Mouse (Mus musculus): ENCODE measurements around the gene Map3k14. TPM values are rescaled to one million over a fixed set of nuclear protein-coding genes. Genes with fewer than 3 reads are reported as not detected.

Gene Map3k14
- polyA plus RNA-seq, 1 experiment from 2014 or later, result 0.67 TPM

DNA sequence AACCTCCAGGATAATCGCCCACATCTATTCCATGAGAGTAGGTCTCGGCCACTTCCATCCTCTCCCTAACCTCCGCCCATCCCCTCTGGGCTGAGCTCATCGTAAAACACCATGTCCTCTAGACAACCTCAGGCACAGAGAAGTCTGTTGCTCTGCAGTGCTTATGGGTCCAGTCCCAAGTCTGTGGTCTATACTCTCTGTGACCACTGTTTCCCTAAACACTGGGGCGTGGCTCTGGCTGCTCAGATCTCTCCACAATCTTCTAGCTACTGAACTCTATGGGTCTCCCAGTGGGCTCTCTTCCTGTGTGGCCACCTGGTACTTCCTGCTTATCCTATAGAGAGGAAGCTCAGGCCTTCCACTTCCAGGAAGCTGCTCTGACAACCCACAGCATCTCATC lies 13.7 kb downstream of the Map3k14 start:
- Histone ChIP-seq H3K9ac (replicated peaks) (no peak overlapping the region), H3K27ac (ENCODE audit: low read depth) (no peak overlapping the region), H3K4me1 (ENCODE audit: insufficient read depth) (peaks cover 22% of the 10 kb centered on the region), H3K27me3 (ENCODE audit: insufficient read depth, low read length) (no peaks in the 10 kb centered on the region), H3K9me3 (ENCODE audit: low read length) (no peaks in the 10 kb centered on the region), H3K4me2 (ENCODE audit: low read depth, low read length) (no peak overlapping the region), H3K36me3 (replicated peaks; ENCODE audit: insufficient read depth, low read length) (no peaks in the 10 kb centered on the region), H3K4me3 (ENCODE audit: low read depth, low read length) (no peak overlapping the region)
- 57% methylated on average over 5 of the region's 5 CpGs for WGBS (ENCODE audit: insufficient replicate concordance)
- ATAC-seq, result no peak
- TF ChIP-seq EP300 (IDR thresholded peaks at IDR 0.05; ENCODE audit: low read depth) (no peak), CTCF (IDR thresholded peaks at IDR 0.05; ENCODE audit: low read depth) (no peak)
- DNase-seq, result no peak

DNA sequence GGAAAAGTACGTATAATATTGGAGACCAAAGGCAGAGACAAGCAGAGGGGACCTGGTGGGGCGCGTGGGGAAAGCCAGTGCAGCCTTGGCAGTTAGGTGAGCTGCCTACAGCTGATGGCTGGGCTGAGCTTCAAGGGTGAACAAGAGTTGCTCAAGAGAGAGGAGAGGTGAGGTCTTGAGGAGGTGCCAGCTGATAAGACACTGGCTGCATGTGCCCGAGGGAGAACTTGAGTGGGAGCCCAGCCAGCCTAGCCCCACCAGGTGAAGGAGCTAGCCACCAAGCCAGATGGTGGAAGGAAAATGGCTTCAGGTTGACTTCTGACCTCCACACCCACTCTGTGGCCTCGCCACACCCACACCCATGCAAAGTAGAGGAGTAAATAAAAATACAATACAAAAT lies 14.9 kb downstream of the Map3k14 start:
- Histone ChIP-seq H3K27ac (ENCODE audit: low read depth) (no peak overlapping the region), H3K27me3 (ENCODE audit: insufficient read depth, low read length) (no peaks in the 10 kb centered on the region), H3K4me3 (ENCODE audit: low read depth, low read length) (no peak overlapping the region), H3K9me3 (ENCODE audit: low read length) (no peaks in the 10 kb centered on the region), H3K4me1 (ENCODE audit: insufficient read depth) (peaks cover 25% of the 10 kb centered on the region), H3K4me2 (ENCODE audit: low read depth, low read length) (no peak overlapping the region), H3K36me3 (replicated peaks; ENCODE audit: insufficient read depth, low read length) (no peaks in the 10 kb centered on the region), H3K9ac (replicated peaks) (no peak overlapping the region)
- ATAC-seq (no peak), DNase-seq (no peak)
- TF ChIP-seq CTCF (IDR thresholded peaks at IDR 0.05; ENCODE audit: low read depth) (no peak), EP300 (IDR thresholded peaks at IDR 0.05; ENCODE audit: low read depth) (no peak)
- WGBS (ENCODE audit: insufficient replicate concordance), result 72% methylated on average over 5 of the region's 5 CpGs

GRCm38 (mm10) chr11:103250324-103250723 lies 16.9 kb downstream of the Map3k14 start:
- WGBS (ENCODE audit: insufficient replicate concordance), result 82% methylated on average over 3 of the region's 3 CpGs
- no peak for ATAC-seq
- Histone ChIP-seq H3K9me3 (ENCODE audit: low read length) (no peaks in the 10 kb centered on the region), H3K4me3 (ENCODE audit: low read depth, low read length) (no peak overlapping the region), H3K4me2 (ENCODE audit: low read depth, low read length) (no peak overlapping the region), H3K9ac (replicated peaks) (no peak overlapping the region), H3K36me3 (replicated peaks; ENCODE audit: insufficient read depth, low read length) (no peaks in the 10 kb centered on the region), H3K27ac (ENCODE audit: low read depth) (no peak overlapping the region), H3K27me3 (ENCODE audit: insufficient read depth, low read length) (no peaks in the 10 kb centered on the region), H3K4me1 (ENCODE audit: insufficient read depth) (peaks cover 26% of the 10 kb centered on the region)
- TF ChIP-seq CTCF (IDR thresholded peaks at IDR 0.05; ENCODE audit: low read depth), result no peak
- no peak for DNase-seq

DNA sequence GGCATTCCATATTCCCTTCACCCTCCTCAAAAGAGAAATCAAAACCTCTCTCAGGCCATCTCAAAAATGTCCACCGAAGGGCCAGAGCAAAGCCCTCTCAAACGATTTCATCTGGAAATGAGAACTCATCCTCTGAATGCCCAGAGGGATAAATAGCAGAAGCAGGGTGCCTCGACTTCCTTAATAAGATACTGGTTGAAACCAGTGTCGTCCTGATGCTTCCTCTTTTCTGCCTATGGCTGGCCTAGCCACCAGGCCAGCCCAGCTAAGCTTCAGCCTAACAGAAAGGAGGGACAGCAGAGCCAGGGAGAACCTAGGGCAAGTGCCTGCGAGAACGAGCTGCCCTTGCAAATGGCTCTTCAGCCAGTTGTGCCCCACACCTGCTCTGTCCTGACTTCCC lies 17.8 kb downstream of the Map3k14 start:
- ATAC-seq, result peak; percentile 56
- TF ChIP-seq EP300 (IDR thresholded peaks at IDR 0.05; ENCODE audit: low read depth) (no peak), CTCF (IDR thresholded peaks at IDR 0.05; ENCODE audit: low read depth) (no peak)
- Histone ChIP-seq H3K4me2 (ENCODE audit: low read depth, low read length) (0 out of 2 replicates have a peak overlapping the region, but pooled peaks have one; percentile 4), H3K9me3 (ENCODE audit: low read length) (no peaks in the 10 kb centered on the region), H3K27ac (ENCODE audit: low read depth) (peak overlapping the region; percentile 81), H3K9ac (replicated peaks) (no peak overlapping the region), H3K4me3 (ENCODE audit: low read depth, low read length) (no peak overlapping the region), H3K4me1 (ENCODE audit: insufficient read depth) (peaks cover 26% of the 10 kb centered on the region), H3K36me3 (replicated peaks; ENCODE audit: insufficient read depth, low read length) (no peaks in the 10 kb centered on the region; the same call in 1 of the 2 replicates), H3K27me3 (ENCODE audit: insufficient read depth, low read length) (no peaks in the 10 kb centered on the region)
- peak; percentile 32 for DNase-seq
- WGBS (ENCODE audit: insufficient replicate concordance), result 29% methylated on average over 6 of the region's 6 CpGs

- H3K9me3 ChIP-seq (ENCODE audit: low read length), result no peaks in the 10 kb centered on the region
- no peak for ATAC-seq
- TF ChIP-seq CTCF (IDR thresholded peaks at IDR 0.05; ENCODE audit: low read depth), result no peak
- TF ChIP-seq EP300 (IDR thresholded peaks at IDR 0.05; ENCODE audit: low read depth), result no peak
- H3K36me3 ChIP-seq (replicated peaks; ENCODE audit: insufficient read depth, low read length), result no peaks in the 10 kb centered on the region; the same call in 1 of the 2 replicates
- no peak overlapping the region for H3K4me2 ChIP-seq (ENCODE audit: low read depth, low read length)
- H3K27me3 ChIP-seq (ENCODE audit: insufficient read depth, low read length), result no peaks in the 10 kb centered on the region
- H3K9ac ChIP-seq (replicated peaks), result no peak overlapping the region
- no peak overlapping the region for H3K4me3 ChIP-seq (ENCODE audit: low read depth, low read length)
- no peak for DNase-seq
- peak overlapping the region; percentile 81 for H3K27ac ChIP-seq (ENCODE audit: low read depth)
- 59% methylated on average over 5 of the region's 5 CpGs for WGBS (ENCODE audit: insufficient replicate concordance)
- peaks cover 23% of the 10 kb centered on the region for H3K4me1 ChIP-seq (ENCODE audit: insufficient read depth)
Observed at GRCm38 (mm10) chr11:103248837-103249236, 18.4 kb downstream of the Map3k14 start.

- DNase-seq (no peak), ATAC-seq (no peak)
- no peak overlapping the region for H3K4me3 ChIP-seq (ENCODE audit: low read depth, low read length)
- no peak for TF ChIP-seq EP300 (IDR thresholded peaks at IDR 0.05; ENCODE audit: low read depth)
- no peak for TF ChIP-seq CTCF (IDR thresholded peaks at IDR 0.05; ENCODE audit: low read depth)
- H3K4me2 ChIP-seq (ENCODE audit: low read depth, low read length), result no peak overlapping the region
- 78% methylated on average over 11 of the region's 11 CpGs for whole genome bisulfite sequencing (ENCODE audit: insufficient replicate concordance)
- H3K9ac ChIP-seq (replicated peaks), result no peak overlapping the region
- H3K4me1 ChIP-seq (ENCODE audit: insufficient read depth), result peaks cover 15% of the 10 kb centered on the region
- H3K36me3 ChIP-seq (replicated peaks; ENCODE audit: insufficient read depth, low read length), result no peaks in the 10 kb centered on the region; the same call in 1 of the 2 replicates
- no peaks in the 10 kb centered on the region for H3K27me3 ChIP-seq (ENCODE audit: insufficient read depth, low read length)
- H3K9me3 ChIP-seq (ENCODE audit: low read length), result no peaks in the 10 kb centered on the region
- no peak overlapping the region for H3K27ac ChIP-seq (ENCODE audit: low read depth)
Observed at GRCm38 (mm10) chr11:103247504-103248177, 19.6 kb downstream of the Map3k14 start.
